22 mouse cellular contexts compared by ENCODE assay signal in the genomic region with DNA sequence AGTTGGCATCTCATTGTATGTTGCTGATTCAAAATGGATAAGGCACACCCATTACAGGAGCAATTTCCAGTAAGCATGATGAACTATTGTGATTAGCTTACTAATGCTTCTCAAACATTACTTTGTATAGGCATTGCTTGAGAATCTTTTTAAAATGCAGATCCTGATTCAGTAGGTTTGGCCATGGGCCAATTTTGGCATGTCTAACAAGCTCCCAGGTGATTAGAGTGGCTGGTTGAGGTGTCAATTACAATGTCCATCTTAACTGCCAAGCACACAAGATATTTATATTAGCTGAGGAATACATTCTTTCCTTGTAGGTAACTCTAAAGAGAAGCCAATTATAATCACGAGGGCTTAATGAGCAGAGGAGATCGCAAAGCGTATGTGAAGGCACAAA. TPM values are rescaled to one million over a fixed set of nuclear protein-coding genes. Genes with fewer than 3 reads are reported as not detected.
DNase-seq lines count a peak whose midpoint lies in the region; ATAC-seq and TF ChIP-seq lines count a peak whose summit lies in the region.
"Had no signal": no experiment of that assay in that cellular context is flagged by ENCODE, and none has a peak within 500 bp of the region (broad histone marks: within the 10 kb centered on the region; RNA-seq: fewer than 3 reads in every experiment).

No protein-coding gene starts in this region.

- no peak overlapping the region for H3K4me2 ChIP-seq in forebrain, embryonic 11.5 days (ENCODE audit: low read depth, low read length, severe bottlenecking)
- H3K4me2 ChIP-seq in heart, embryonic 13.5 days = no peak overlapping the region
- no peak overlapping the region for H3K4me2 ChIP-seq in heart, postnatal 0 days (ENCODE audit: low read depth, low read length)
- no peak overlapping the region for H3K4me2 ChIP-seq in midbrain, embryonic 14.5 days (ENCODE audit: low read length)
- H3K4me2 ChIP-seq: embryonic facial prominence, embryonic 15.5 days; forebrain, embryonic 15.5 days; intestine, embryonic 15.5 days had no signal

- peaks cover 5% of the 10 kb centered on the region; the same call in 1 of the 2 replicates for H3K4me1 ChIP-seq in forebrain, embryonic 11.5 days (replicated peaks; ENCODE audit: control insufficient read depth, insufficient read depth, low read length)
- peaks cover 10% of the 10 kb centered on the region for H3K4me1 ChIP-seq in forebrain, embryonic 10.5 days
- peaks cover 19% of the 10 kb centered on the region for H3K4me1 ChIP-seq in heart, embryonic 13.5 days
- peaks cover 5% of the 10 kb centered on the region; the same call in 1 of the 2 replicates for H3K4me1 ChIP-seq in heart, postnatal 0 days (ENCODE audit: control insufficient read depth, insufficient read depth)
- H3K4me1 ChIP-seq in midbrain, embryonic 14.5 days (ENCODE audit: control insufficient read depth, insufficient read depth, low read length) = peaks cover 4% of the 10 kb centered on the region; the same call in 1 of the 2 replicates
- H3K4me1 ChIP-seq in midbrain, embryonic 10.5 days = peaks cover 8% of the 10 kb centered on the region
- H3K4me1 ChIP-seq: intestine, embryonic 15.5 days had no signal

- H3K9ac ChIP-seq in forebrain, embryonic 11.5 days (ENCODE audit: low read length) = no peak overlapping the region
- H3K9ac ChIP-seq in heart, embryonic 13.5 days = no peak overlapping the region
- no peak overlapping the region for H3K9ac ChIP-seq in heart, postnatal 0 days (replicated peaks; ENCODE audit: low read depth, low read length)
- H3K9ac ChIP-seq in midbrain, embryonic 14.5 days (replicated peaks; ENCODE audit: low read length) = no peak overlapping the region
- H3K9ac ChIP-seq: embryonic facial prominence, embryonic 15.5 days; forebrain, embryonic 15.5 days; intestine, embryonic 15.5 days had no signal

- TF ChIP-seq EP300 in heart, postnatal 0 days (IDR thresholded peaks at IDR 0.05; ENCODE audit: low read depth) = 0 out of 2 replicates have a peak, but pooled peaks have one; percentile 6

- no peaks in the 10 kb centered on the region for H3K9me3 ChIP-seq in forebrain, embryonic 11.5 days (ENCODE audit: control insufficient read depth, low read length)
- peaks cover 9% of the 10 kb centered on the region; the same call in 1 of the 2 replicates for H3K9me3 ChIP-seq in forebrain, embryonic 10.5 days
- no peaks in the 10 kb centered on the region for H3K9me3 ChIP-seq in heart, embryonic 13.5 days
- H3K9me3 ChIP-seq in heart, postnatal 0 days (replicated peaks; ENCODE audit: control insufficient read depth, low read length) = no peaks in the 10 kb centered on the region
- no peaks in the 10 kb centered on the region for H3K9me3 ChIP-seq in midbrain, embryonic 14.5 days (ENCODE audit: control insufficient read depth, low read length)
- peaks cover 5% of the 10 kb centered on the region; the same call in 1 of the 2 replicates for H3K9me3 ChIP-seq in midbrain, embryonic 10.5 days (replicated peaks)
- H3K9me3 ChIP-seq: embryonic facial prominence, embryonic 15.5 days; forebrain, embryonic 15.5 days; intestine, embryonic 15.5 days had no signal

- no peaks in the 10 kb centered on the region for H3K27me3 ChIP-seq in forebrain, embryonic 11.5 days (ENCODE audit: control insufficient read depth, insufficient read depth, low read length)
- no peaks in the 10 kb centered on the region for H3K27me3 ChIP-seq in forebrain, embryonic 10.5 days (ENCODE audit: poor library complexity, severe bottlenecking)
- H3K27me3 ChIP-seq in heart, embryonic 13.5 days (replicated peaks) = no peaks in the 10 kb centered on the region
- no peaks in the 10 kb centered on the region for H3K27me3 ChIP-seq in heart, postnatal 0 days (ENCODE audit: control insufficient read depth, insufficient read depth, low read length)
- H3K27me3 ChIP-seq in midbrain, embryonic 14.5 days (ENCODE audit: control insufficient read depth, insufficient read depth, low read length) = no peaks in the 10 kb centered on the region
- no peaks in the 10 kb centered on the region for H3K27me3 ChIP-seq in midbrain, embryonic 10.5 days (ENCODE audit: low read depth, poor library complexity, severe bottlenecking)
- H3K27me3 ChIP-seq: CH12.LX; embryonic facial prominence, embryonic 15.5 days; forebrain, embryonic 15.5 days; intestine, embryonic 15.5 days; Patski had no signal

- intact Hi-C loops in heart, postnatal 10 days (cut with DNase I) = loop anchor here (2.0 to 10.0 kb wide), 2 partner anchors 29 to 905 kb away; a partner anchor contains a TSS
- intact Hi-C loops in heart, postnatal 25 days (cut with DNase I) = no loop called here

- no peaks in the 10 kb centered on the region for H3K36me3 ChIP-seq in forebrain, embryonic 11.5 days (ENCODE audit: control insufficient read depth, insufficient read depth, low read length)
- H3K36me3 ChIP-seq in forebrain, embryonic 10.5 days (replicated peaks) = no peaks in the 10 kb centered on the region
- no peaks in the 10 kb centered on the region for H3K36me3 ChIP-seq in heart, embryonic 13.5 days
- H3K36me3 ChIP-seq in heart, postnatal 0 days (replicated peaks; ENCODE audit: control insufficient read depth, insufficient read depth, low read length) = no peaks in the 10 kb centered on the region
- no peaks in the 10 kb centered on the region for H3K36me3 ChIP-seq in midbrain, embryonic 14.5 days (ENCODE audit: control insufficient read depth, insufficient read depth, low read length)
- H3K36me3 ChIP-seq in midbrain, embryonic 10.5 days = no peaks in the 10 kb centered on the region
- H3K36me3 ChIP-seq: embryonic facial prominence, embryonic 15.5 days; forebrain, embryonic 15.5 days; intestine, embryonic 15.5 days had no signal

- H3K27ac ChIP-seq in forebrain, embryonic 11.5 days (ENCODE audit: low read depth, low read length) = no peak overlapping the region
- H3K27ac ChIP-seq in forebrain, embryonic 10.5 days = no peak overlapping the region
- 0 out of 2 replicates have a peak overlapping the region, but pooled peaks have one; percentile 40 for H3K27ac ChIP-seq in heart, embryonic 13.5 days (replicated peaks)
- peak overlapping the region; percentile 47; the same call in 1 of the 2 replicates for H3K27ac ChIP-seq in heart, postnatal 0 days (ENCODE audit: low read depth)
- no peak overlapping the region for H3K27ac ChIP-seq in midbrain, embryonic 14.5 days (replicated peaks; ENCODE audit: low read depth, low read length)
- H3K27ac ChIP-seq in midbrain, embryonic 10.5 days (replicated peaks) = no peak overlapping the region
- H3K27ac ChIP-seq: embryonic facial prominence, embryonic 15.5 days; forebrain, embryonic 15.5 days; intestine, embryonic 15.5 days had no signal

- no peak for TF ChIP-seq CTCF in heart, postnatal 0 days (IDR thresholded peaks at IDR 0.05; ENCODE audit: low read depth)

- ATAC-seq in forebrain, embryonic 11.5 days (replicated peaks; ENCODE audit: low FRiP score) = no peak; the same call in 1 of the 2 replicates
- no peak for ATAC-seq in heart, embryonic 13.5 days (ENCODE audit: extremely low read depth, insufficient number of reproducible peaks, low FRiP score, low TSS enrichment)
- no peak for ATAC-seq in heart, postnatal 0 days (ENCODE audit: insufficient read depth, low read depth)
- ATAC-seq in midbrain, embryonic 14.5 days (ENCODE audit: low FRiP score, low TSS enrichment) = no peak
- ATAC-seq: activated CD4-positive, CD25-positive, alpha-beta regulatory T cell, adult 4 months; forebrain, embryonic 15.5 days; intestine, embryonic 15.5 days; Patski had no signal

- WGBS in forebrain, embryonic 11.5 days = 64% methylated on average over 3 of the region's 3 CpGs
- 82% methylated on average over 3 of the region's 3 CpGs for WGBS in forebrain, embryonic 10.5 days
- WGBS in heart, embryonic 13.5 days = 61% methylated on average over 3 of the region's 3 CpGs
- 45% methylated on average over 3 of the region's 3 CpGs for WGBS in heart, postnatal 0 days
- WGBS in midbrain, embryonic 14.5 days = 63% methylated on average over 3 of the region's 3 CpGs
- WGBS in midbrain, embryonic 10.5 days = 95% methylated on average over 3 of the region's 3 CpGs

- peak; percentile 62 for DNase-seq in forebrain, embryonic 11.5 days (ENCODE audit: low spot score)
- DNase-seq in forebrain, embryonic 10.5 days (ENCODE audit: extremely low spot score, low spot score) = no peak
- DNase-seq in heart, postnatal 10 days = no peak
- no peak for DNase-seq in heart, postnatal 0 days (ENCODE audit: low spot score)
- DNase-seq in heart, postnatal 25 days (ENCODE audit: low spot score) = no peak
- peak; percentile 67 for DNase-seq in midbrain, embryonic 14.5 days
- no peak for DNase-seq in midbrain, embryonic 10.5 days (ENCODE audit: low spot score)
- DNase-seq: adrenal gland, postnatal 14 days; cerebellum, adult 18-20 months; cerebellum, adult 9-11 months; cerebellum, postnatal 36 days; gastrocnemius, postnatal 10 days; kidney, adult 18-20 months; kidney, postnatal 10 days had no signal

- no peak overlapping the region for H3K4me3 ChIP-seq in forebrain, embryonic 11.5 days (ENCODE audit: low read depth, low read length)
- no peak overlapping the region for H3K4me3 ChIP-seq in forebrain, embryonic 10.5 days
- H3K4me3 ChIP-seq in heart, embryonic 13.5 days = no peak overlapping the region
- H3K4me3 ChIP-seq in heart, postnatal 0 days (ENCODE audit: low read depth, low read length) = no peak overlapping the region
- H3K4me3 ChIP-seq in midbrain, embryonic 14.5 days (replicated peaks; ENCODE audit: low read depth, low read length) = no peak overlapping the region
- no peak overlapping the region for H3K4me3 ChIP-seq in midbrain, embryonic 10.5 days
- H3K4me3 ChIP-seq: embryonic facial prominence, embryonic 15.5 days; erythroblast, embryonic 14.5 days; forebrain, embryonic 15.5 days; intestine, embryonic 15.5 days had no signal

RNA-seq across cellular contexts. Expression of a gene that starts 4.1 kb away (rescaled TPM):
- polyA plus RNA-seq in forebrain, embryonic 11.5 days (2014; fragmentation: Nextera tagmentation; extraction: Ambion mirVana) = 101 and 106 TPM in 2 replicates
- 76.2 and 80.0 TPM in 2 replicates for polyA plus RNA-seq in forebrain, embryonic 10.5 days (2016; fragmentation: Nextera tagmentation; extraction: Ambion mirVana)
- polyA plus RNA-seq in heart, embryonic 13.5 days (2015; fragmentation: Nextera tagmentation; extraction: Ambion mirVana) = 24.0 and 25.3 TPM in 2 replicates
- total RNA-seq in heart, postnatal 10 days (2021) = 100 to 1,000 TPM; 136 to 147 TPM
- total RNA-seq in heart, postnatal 0 days (2014; rRNA removed; ENCODE audit: low replicate concordance) = 100 TPM in 2 replicates
- polyA plus RNA-seq in heart, postnatal 0 days (2015; fragmentation: Nextera tagmentation; extraction: Ambion mirVana) = 18.6 and 20.9 TPM in 2 replicates
- 100 to 1,000 TPM; 129 to 131 TPM for total RNA-seq in heart, postnatal 25 days (2021)
- 69.9 and 83.5 TPM in 2 replicates for polyA plus RNA-seq in midbrain, embryonic 14.5 days (2014; fragmentation: Nextera tagmentation; extraction: Ambion mirVana)
- polyA plus RNA-seq in midbrain, embryonic 10.5 days (2016; fragmentation: Nextera tagmentation; extraction: Ambion mirVana) = 67.4 TPM in 2 replicates

Comparison
In these comparisons a context has a peak if more than half of its experiments do, and no peak if none do; other contexts are left out.
1. DNase-seq: peak in forebrain, embryonic 11.5 days (single experiment) and midbrain, embryonic 14.5 days (single experiment); none in forebrain, embryonic 10.5 days (single experiment), heart, postnatal 10 days (0 of 2), heart, postnatal 0 days (single experiment), heart, postnatal 25 days (single experiment) and midbrain, embryonic 10.5 days (single experiment).
2. H3K27ac ChIP-seq: peak in heart, embryonic 13.5 days (single experiment) and heart, postnatal 0 days (single experiment); none in forebrain, embryonic 11.5 days (single experiment), forebrain, embryonic 10.5 days (single experiment), midbrain, embryonic 14.5 days (single experiment) and midbrain, embryonic 10.5 days (single experiment).